Mouse (Mus musculus) thymus, postnatal 10 days (tissue): Measurements from ENCODE around the gene Zmat5.

Experiments used
- DNase-seq, 2 experiments: peaks; one replicate each; pipeline ENCODE4 v3.0.0; 2021; ENCODE audit warnings: low spot score in 2 of 2

Zmat5 gene

GRCm38 (mm10) chr11:4734179-4734578 is 29.7 kb downstream of the Zmat5 start:
- DNase-seq: no peak

GRCm38 (mm10) chr11:4736355-4736754 is 31.9 kb downstream of the Zmat5 start:
- no peak for DNase-seq

GRCm38 (mm10) chr11:4737682-4738081 is 33.2 kb downstream of the Zmat5 start:
- no peak for DNase-seq

- DNase-seq: no peak
These were observed 34.2 kb downstream of the Zmat5 start for GRCm38 (mm10) chr11:4738719-4739118.

DNA sequence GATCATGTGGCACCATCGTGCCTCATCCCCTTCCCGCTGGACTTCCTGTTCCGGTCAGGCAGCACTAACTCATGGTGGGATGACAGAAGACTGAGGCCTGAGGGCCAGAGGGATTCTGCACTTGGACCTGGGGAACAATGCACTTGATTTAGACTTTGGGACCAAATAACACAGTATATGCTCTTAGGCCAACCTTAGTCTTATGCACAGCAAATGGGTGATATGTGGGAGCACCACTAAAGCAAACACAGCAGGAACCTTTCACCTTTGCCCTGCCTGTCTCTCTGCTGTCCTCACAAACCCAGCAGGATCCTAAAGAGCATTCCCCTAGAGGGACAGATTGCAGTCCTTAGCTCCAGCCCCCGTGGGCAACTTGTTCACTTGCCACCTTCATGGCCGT is 36.3 kb downstream of the Zmat5 start:
- no peak for DNase-seq

DNA sequence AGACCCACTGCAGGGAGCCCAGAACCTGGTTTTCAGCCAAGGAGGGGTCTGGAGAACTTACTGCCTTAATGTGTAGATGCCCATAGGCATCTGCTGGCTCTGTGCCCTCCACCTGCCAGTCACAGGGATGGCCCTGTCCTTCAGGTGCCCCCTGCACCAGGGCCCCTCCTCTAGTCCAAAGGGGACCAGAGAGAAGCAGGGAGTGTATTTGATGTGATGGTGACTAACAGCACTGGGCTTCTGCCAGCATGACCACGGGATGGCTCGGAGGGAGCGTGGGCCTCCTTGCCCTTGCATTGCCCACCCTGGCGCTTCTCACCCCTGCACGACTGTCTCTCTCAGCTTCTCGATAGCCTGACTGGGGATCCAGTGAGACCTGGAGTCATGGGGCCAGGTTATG is 40.2 kb downstream of the Zmat5 start:
- DNase-seq: no peak

DNA sequence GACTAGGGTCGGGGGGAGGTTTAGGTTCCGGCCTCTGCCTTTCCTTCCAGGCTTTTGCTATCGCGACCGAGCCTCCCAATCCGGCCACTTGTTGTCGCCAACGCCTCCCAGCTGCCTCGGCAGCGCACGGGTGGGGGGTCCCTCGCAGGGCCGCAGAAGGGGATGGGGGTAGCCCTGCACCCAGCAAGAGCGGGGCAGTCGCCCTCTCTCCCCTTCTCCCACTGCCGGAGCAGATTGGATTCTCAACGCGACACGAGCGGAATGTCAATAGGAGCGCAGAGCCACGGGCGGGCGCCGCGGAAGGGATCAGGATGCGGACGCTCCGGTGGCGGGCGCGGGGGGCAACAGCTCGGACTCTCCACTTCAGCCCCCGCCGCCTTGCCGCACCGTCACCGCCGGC is 41.5 kb downstream of the Zmat5 start:
- DNase-seq: no peak

GRCm38 (mm10) chr11:4746733-4747132 is 42.3 kb downstream of the Zmat5 start, which contains the start of gene Cabp7:
TSS of gene Cabp7 (minus strand) at chr11:4746778.
- DNase-seq: no peak

DNA sequence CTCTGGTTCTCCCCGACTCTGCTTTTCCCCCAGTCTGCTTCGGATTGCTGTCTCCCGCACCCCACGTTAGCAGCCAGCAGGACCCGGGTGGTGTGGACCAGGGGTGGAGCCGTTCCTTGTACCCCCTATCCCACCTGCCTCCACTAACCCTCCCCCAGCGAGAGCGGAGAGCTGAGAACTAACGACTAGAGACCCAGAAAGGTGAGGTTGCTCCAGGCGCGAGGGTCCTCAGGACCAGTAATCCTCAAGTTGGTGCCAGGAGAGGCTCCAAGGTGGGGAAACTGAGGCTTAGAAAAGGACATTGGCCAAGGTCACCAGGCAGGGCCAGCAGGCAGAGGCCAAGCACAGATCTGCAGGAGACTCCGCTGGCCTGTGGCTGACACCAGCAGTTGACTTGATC is 42.8 kb downstream of the Zmat5 start:
- DNase-seq: no peak

DNA sequence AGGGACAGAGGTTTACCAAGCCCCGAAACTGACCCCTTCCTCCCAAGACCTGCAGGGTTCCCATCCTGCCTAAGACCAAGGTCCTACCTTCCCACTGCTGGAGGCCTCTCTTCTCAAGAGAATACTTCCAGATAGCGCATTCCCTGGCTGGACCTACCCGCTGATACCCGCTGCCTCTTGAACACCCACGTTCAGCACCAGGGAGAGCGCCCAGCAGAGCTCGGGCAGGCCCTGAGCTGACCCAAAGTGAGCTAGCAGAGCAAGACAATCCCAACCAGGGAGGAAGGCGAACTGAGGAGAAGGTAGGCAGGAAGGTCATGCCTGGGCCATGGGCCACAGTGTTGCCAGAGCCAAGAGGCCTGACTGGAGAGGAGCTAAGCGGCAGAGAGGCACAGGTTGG is 45.8 kb downstream of the Zmat5 start:
- DNase-seq: peak in 1 of 2 experiments; percentile 59

DNA sequence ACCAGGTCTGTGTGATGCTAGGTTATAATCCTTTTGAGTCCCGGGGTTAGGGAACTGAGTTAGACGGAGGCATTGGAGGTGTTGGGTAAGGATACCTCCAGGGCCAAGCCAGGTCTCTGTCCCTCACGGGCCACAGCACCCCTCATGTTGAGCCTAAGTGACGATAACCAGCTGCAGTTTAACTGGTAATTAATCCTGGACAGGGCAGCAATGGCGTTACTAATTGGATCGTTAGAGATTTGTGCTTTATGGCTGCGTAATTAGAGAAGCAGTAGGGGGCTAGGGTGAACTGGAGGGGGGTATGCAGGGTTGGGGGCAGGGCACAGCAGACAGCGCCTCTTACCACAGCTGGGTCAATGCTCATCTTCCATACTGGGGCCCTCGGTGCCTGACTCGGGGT is 48.4 kb downstream of the Zmat5 start:
- no peak for DNase-seq

GRCm38 (mm10) chr11:4754036-4754435 is 49.6 kb downstream of the Zmat5 start:
- DNase-seq: no peak

- DNase-seq: no peak
These were observed 50.4 kb downstream of the Zmat5 start for GRCm38 (mm10) chr11:4754867-4755266.

DNA sequence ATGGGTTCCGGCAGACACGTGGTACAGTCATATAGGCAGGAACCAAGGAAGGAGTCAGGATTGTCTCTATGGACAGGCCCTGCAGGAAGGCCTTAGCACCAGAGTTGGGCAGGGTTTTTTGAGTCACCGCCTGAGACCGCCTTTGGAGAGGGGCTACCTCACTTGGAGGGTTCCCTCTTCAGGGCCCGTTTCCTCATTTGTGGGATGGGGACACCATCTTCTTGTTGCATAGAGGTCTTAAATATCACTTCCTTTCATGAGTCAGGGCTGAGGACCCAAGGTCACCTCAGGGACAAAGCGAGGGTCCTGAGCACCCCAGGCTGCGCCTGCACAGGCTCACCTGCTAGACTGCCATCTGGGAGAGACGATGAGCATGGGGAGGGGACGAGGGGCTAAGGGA is 52.0 kb downstream of the Zmat5 start:
- DNase-seq: no peak

DNA sequence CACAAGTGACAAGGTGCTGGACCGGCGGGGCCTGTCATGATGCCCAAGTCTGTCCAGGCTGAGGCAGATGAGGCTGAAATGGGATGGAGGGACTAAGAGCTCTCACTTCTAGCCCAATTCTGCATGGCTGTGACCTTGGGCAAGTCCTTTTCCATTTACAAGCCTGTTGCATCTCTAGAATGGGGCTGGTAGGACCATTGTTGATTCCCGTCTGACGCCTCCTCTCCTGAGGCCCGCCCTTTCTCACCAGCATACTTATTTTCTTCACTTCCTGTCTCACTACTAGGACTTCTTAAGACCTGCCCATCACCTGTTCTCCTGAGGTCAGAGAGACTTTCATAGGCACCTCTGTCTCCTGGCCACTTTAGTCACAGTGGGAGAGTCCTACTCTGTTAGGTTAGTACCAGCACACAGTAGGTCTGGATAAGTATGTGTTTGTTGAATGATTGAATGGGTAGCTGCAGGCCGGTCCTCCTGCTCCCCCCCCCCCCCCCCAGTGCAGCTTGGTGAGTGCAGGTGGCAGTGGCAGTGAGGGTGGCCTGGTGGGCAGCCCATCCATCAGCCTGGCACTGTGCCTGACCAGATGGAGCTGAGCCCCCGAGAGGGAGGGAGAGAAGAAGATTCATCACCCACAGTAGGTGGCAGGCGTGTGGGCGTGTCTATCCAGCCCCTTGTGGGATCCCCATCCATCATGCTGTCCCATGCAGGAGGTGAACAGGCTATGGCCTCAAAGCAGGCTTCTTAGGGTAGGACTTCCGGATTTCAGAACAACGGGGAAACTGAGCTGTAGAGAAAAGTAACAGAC is 52.7 kb downstream of the Zmat5 start:
- no peak for DNase-seq

DNA sequence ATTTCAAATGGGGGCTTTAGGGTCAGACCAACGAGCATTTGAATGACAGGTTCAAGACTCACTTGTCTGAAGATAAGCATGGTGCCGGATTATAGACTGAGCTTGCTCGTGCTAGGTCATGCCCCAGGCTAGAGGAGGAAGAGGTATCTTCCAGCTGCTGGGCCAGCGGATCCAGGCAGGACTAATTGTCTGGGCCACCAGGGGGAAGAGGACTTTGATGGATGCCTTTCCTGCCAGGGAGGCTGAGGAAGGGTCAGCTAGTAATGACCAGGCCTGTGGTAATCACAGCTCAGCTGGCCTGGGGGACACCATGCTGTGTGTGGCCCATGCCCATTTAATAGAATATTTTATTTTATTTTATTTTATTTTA is 53.3 kb downstream of the Zmat5 start:
- DNase-seq: no peak

- no peak for DNase-seq
These were observed 56.0 kb downstream of the Zmat5 start for GRCm38 (mm10) chr11:4760438-4760837.

DNA sequence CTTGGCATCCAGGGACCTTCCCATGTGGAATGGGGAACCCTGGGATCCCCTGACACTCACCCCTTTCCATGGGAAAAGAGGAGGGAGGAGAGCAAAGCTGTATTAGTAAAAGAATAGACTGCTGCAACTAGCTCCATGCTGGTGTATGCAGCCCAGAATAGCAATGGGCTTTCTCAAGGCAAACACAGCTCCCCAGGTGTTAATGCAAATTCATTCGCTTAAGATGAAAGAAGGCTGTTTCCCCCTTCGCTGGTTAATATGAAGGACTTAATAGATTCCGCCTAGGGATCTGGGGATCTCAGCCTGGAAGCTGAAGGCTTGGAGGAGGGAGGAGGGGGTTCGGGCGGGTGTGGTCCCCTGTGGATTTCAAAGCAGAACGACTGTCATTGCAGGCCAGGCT is 57.5 kb downstream of the Zmat5 start:
- no peak for DNase-seq

DNA sequence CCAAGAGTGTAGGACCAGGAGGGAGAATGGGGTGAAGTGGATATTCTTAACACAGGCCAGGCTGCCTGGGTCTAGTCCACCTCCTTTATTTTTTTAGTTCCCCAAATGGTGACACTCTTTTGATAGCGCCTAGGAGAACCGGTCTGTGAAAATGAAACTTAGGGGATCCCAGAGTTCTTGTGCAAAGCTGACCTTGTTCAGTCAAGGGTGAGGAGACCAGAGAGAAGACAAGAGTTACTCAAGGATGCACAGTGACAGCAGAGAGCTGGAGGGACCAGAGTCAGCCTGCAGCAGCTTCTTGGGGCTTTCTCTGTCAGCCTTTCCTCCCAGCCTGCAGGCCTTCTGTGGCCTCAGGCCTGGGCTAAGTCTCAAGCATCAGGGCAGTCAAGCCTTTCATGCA is 58.0 kb downstream of the Zmat5 start:
- DNase-seq: no peak

DNA sequence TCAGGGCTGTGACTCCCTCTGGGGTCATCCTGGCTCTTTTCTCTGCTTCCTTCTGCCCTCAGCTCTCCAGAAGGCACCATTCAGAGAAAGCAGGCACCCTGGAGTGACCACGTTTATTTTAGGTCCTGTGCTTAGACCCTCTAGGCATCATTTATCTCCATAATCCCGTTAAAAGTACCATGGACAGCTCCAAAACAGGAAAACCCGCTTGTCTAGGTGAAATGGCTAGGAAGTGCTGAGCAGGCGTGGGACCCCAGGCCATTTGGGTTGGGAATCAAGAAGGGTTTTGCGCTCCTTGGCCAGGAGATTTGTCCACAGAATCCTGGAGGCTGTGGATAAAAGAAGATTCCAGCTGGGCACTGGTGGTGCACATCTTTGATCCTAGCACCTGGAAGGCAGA is 59.2 kb downstream of the Zmat5 start:
- DNase-seq: no peak

DNA sequence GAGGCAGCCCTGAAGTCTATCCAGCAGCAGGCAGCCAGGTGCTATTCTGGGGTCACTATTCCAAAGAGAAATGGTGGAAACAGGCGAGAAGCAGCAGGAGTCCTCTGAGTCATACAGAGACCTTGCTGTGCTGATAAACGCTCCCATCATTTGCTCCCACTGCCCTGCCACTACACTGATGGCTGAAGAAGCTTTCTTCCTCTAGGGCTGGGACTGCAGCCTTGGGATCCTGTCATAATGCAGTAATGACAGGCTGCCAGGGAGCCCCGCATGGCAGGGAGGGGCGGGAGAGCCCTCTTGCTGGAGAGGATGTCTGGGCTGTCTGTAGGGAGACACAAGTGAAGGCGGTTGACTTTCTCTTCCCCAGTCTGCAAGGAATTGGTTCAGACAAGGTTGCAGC is 60.0 kb downstream of the Zmat5 start:
- DNase-seq: no peak

DNA sequence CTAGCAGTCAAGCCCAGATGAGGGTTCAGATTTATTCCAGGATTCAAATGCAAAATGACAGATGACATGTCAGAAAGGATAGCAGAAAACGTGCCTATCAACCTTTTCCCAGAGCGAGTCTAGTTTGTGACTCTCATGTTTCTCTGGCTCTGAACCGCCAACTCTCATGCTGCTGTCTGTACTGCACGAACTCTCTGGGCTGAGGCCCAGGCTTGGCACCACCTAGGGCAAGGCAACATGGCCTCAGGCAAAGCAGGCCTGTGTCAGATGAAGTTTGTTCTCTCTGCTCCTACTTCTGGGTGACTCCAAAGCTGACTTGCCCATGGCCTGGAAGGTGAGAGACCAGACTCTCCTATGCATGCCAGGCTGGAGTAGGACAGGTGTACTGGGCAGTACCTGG is 63.9 kb downstream of the Zmat5 start:
- no peak for DNase-seq

- DNase-seq: no peak
These were observed 64.8 kb downstream of the Zmat5 start for GRCm38 (mm10) chr11:4769293-4769692.

DNA sequence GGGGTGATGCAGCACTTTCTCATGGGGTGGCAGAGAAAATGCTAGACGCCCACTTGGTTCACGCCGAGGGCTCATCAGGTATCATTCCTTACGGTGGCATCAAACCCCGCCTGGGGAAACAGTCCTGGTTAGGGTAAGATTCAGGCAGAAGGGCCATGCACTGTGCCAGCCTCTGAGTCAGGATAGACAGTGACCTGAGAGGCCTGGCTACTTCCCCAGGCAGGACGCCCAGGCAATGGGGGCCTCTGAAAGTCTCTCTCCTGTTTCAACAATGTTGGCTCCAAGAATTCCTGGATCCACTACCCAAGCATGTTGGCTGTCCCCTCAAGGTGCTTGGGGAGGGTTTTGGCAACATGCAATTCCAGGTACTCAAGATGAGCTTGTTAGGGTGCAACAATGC is 65.4 kb downstream of the Zmat5 start:
- no peak for DNase-seq
